Mouse (Mus musculus) T-helper 1 cell (primary cell): ENCODE measurements around the gene Fryl.
"Not testable (repeated sequence)": the region's sequence is repeated elsewhere in the genome, so short reads cannot be mapped to it uniquely, and the experiment has no call there.

Source experiments
- in situ Hi-C: fragments of 300-600 bp; cut with MboI, MseI; formaldehyde crosslinking; loops from one replicate; pipeline ENCODE4 v1.15.1; 2025; ENCODE audit warnings: high pct_unique_total_duplicates

The Fryl gene

GRCm38 (mm10) chr5:73012884-73013610 is 243.4 kb downstream of the Fryl start:
- in situ Hi-C loops: not testable (repeated sequence)

GRCm38 (mm10) chr5:73011806-73012205 is 244.6 kb downstream of the Fryl start:
- in situ Hi-C loops: not testable (repeated sequence)

- in situ Hi-C loops: not testable (repeated sequence)
Observed at GRCm38 (mm10) chr5:73008230-73008629, 248.2 kb downstream of the Fryl start.

GRCm38 (mm10) chr5:73007582-73007959 is 248.8 kb downstream of the Fryl start:
- in situ Hi-C loops: no loop called here

- in situ Hi-C loops: no loop called here
Observed at GRCm38 (mm10) chr5:73006784-73007581, 249.4 kb downstream of the Fryl start, which contains the start of gene Slc10a4. Gene Slc10a4 (plus strand): TSS chr5:73006883.

- in situ Hi-C loops: loop anchor here (5.0 kb wide), 1 partner anchor 412 kb away; no protein-coding TSS in a partner anchor
Observed at GRCm38 (mm10) chr5:73004046-73004445, 252.4 kb downstream of the Fryl start.

- in situ Hi-C loops: not testable (repeated sequence)
Observed at GRCm38 (mm10) chr5:72998546-72998945, 257.9 kb downstream of the Fryl start.

- in situ Hi-C loops: no loop called here
Observed at GRCm38 (mm10) chr5:72995379-72995778, 261.0 kb downstream of the Fryl start.

GRCm38 (mm10) chr5:72994928-72995327 is 261.5 kb downstream of the Fryl start:
- in situ Hi-C loops: no loop called here

GRCm38 (mm10) chr5:72994424-72994823 is 262.0 kb downstream of the Fryl start:
- in situ Hi-C loops: no loop called here

- in situ Hi-C loops: no loop called here
Observed at GRCm38 (mm10) chr5:72992474-72992873, 263.9 kb downstream of the Fryl start.

- in situ Hi-C loops: loop anchor here (10.0 kb wide), 1 partner anchor 395 kb away; no protein-coding TSS in a partner anchor
Observed at GRCm38 (mm10) chr5:72989756-72990155, 266.7 kb downstream of the Fryl start.

GRCm38 (mm10) chr5:72987786-72988185 is 268.6 kb downstream of the Fryl start:
- in situ Hi-C loops: loop anchor here (10.0 kb wide), 1 partner anchor 397 kb away; no protein-coding TSS in a partner anchor

GRCm38 (mm10) chr5:72984091-72984490 is 272.3 kb downstream of the Fryl start:
- in situ Hi-C loops: loop anchor here (10.0 kb wide), 1 partner anchor 401 kb away; no protein-coding TSS in a partner anchor

GRCm38 (mm10) chr5:72976539-72976938 is 279.9 kb downstream of the Fryl start:
- in situ Hi-C loops: no loop called here

GRCm38 (mm10) chr5:72975996-72976395 is 280.4 kb downstream of the Fryl start:
- in situ Hi-C loops: no loop called here

GRCm38 (mm10) chr5:72974602-72975001 is 281.8 kb downstream of the Fryl start, which contains the start of gene Gm10135:
Gene Gm10135 (minus strand): TSS chr5:72974702.
- in situ Hi-C loops: no loop called here

- in situ Hi-C loops: no loop called here
Observed at GRCm38 (mm10) chr5:72972934-72973333, 283.5 kb downstream of the Fryl start.

GRCm38 (mm10) chr5:72972435-72972834 is 284.0 kb downstream of the Fryl start:
- in situ Hi-C loops: no loop called here
